Mouse (Mus musculus) mouse trophoblast stem cell (cell line): ENCODE measurements around the gene Hmgxb4.

Source experiments
- in situ Hi-C, 2 experiments: fragments of 300-500 bp; cut with MseI, MboI; formaldehyde crosslinking; loops; 2 replicates in 1 of 2; 3 replicates in 1 of 2; pipeline ENCODE4 v1.15.1; 2025

The Hmgxb4 gene

GRCm38 (mm10) chr8:75018274-75018972 is 25.3 kb downstream of the Hmgxb4 start:
- in situ Hi-C loops = no loop called here

GRCm38 (mm10) chr8:75023660-75024316 is 30.6 kb downstream of the Hmgxb4 start:
- in situ Hi-C loops = no loop called here

GRCm38 (mm10) chr8:75025809-75026208 is 32.7 kb downstream of the Hmgxb4 start:
- in situ Hi-C loops = no loop called here

- in situ Hi-C loops = no loop called here
Observed at GRCm38 (mm10) chr8:75030453-75031024, 37.4 kb downstream of the Hmgxb4 start.

GRCm38 (mm10) chr8:75032961-75033360 is 39.8 kb downstream of the Hmgxb4 start:
- in situ Hi-C loops = no loop called here

- in situ Hi-C loops = no loop called here
Observed at GRCm38 (mm10) chr8:75033511-75034243, 40.5 kb downstream of the Hmgxb4 start, which contains the start of gene Tom1. Gene Tom1 (plus strand): TSS chr8:75033705.

GRCm38 (mm10) chr8:75034285-75034684 is 41.1 kb downstream of the Hmgxb4 start:
- in situ Hi-C loops = no loop called here

GRCm38 (mm10) chr8:75035640-75036039 is 42.5 kb downstream of the Hmgxb4 start:
- in situ Hi-C loops = no loop called here

GRCm38 (mm10) chr8:75038497-75038896 is 45.3 kb downstream of the Hmgxb4 start:
- in situ Hi-C loops = no loop called here

- in situ Hi-C loops = no loop called here
Observed at GRCm38 (mm10) chr8:75039754-75040153, 46.6 kb downstream of the Hmgxb4 start.

- in situ Hi-C loops = no loop called here
Observed at GRCm38 (mm10) chr8:75042171-75042570, 49.0 kb downstream of the Hmgxb4 start.

GRCm38 (mm10) chr8:75042974-75043373 is 49.8 kb downstream of the Hmgxb4 start:
- in situ Hi-C loops = no loop called here

GRCm38 (mm10) chr8:75046303-75046702 is 53.1 kb downstream of the Hmgxb4 start:
- in situ Hi-C loops = no loop called here

- in situ Hi-C loops = no loop called here
Observed at GRCm38 (mm10) chr8:75047784-75048183, 54.6 kb downstream of the Hmgxb4 start.

GRCm38 (mm10) chr8:75053342-75053741 is 60.2 kb downstream of the Hmgxb4 start:
- in situ Hi-C loops = no loop called here

GRCm38 (mm10) chr8:75055673-75056072 is 62.5 kb downstream of the Hmgxb4 start:
- in situ Hi-C loops = no loop called here

- in situ Hi-C loops = no loop called here
Observed at GRCm38 (mm10) chr8:75060022-75060421, 66.9 kb downstream of the Hmgxb4 start.

GRCm38 (mm10) chr8:75060815-75061214 is 67.7 kb downstream of the Hmgxb4 start:
- in situ Hi-C loops = no loop called here

- in situ Hi-C loops = no loop called here
Observed at GRCm38 (mm10) chr8:75063290-75063689, 70.1 kb downstream of the Hmgxb4 start.

- in situ Hi-C loops = no loop called here
Observed at GRCm38 (mm10) chr8:75064790-75065189, 71.6 kb downstream of the Hmgxb4 start.

GRCm38 (mm10) chr8:75067287-75067686 is 74.1 kb downstream of the Hmgxb4 start:
- in situ Hi-C loops = no loop called here

GRCm38 (mm10) chr8:75070297-75070696 is 77.1 kb downstream of the Hmgxb4 start:
- in situ Hi-C loops = loop anchor here in 1 of 2 experiments (5.0 kb wide), 1 partner anchor 37 kb away; the partner anchor contains the start of gene Mcm5
